Mouse (Mus musculus): ENCODE measurements around the gene Tctex1d4. TPM values are rescaled to one million over a fixed set of nuclear protein-coding genes. Genes with fewer than 3 reads are reported as not detected.
A peak's percentile ranks its signal among the peaks of the same experiment; 100 is the strongest.

The Tctex1d4 gene
- total RNA-seq, 2 experiments from 2014 or later, result not detected

DNA sequence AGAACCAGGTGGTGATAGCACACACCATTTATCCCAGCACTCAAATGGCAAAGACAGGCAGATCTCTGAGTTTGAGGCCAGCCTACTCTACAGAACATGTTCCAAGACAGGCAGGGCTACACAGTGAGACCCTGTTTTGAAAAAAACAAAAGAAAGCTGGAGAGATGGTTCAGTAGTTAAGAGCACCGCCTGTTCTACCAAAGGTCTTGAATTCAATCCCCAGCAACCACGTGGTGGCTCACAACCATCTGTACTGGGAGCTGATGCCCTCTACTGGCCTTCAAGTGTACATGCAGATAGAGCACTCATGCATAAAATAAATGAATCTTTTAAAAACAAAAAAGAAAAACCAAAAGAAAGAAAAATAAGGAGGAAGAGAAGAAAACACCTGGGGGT, 12.6 kb downstream of the Tctex1d4 start:
- peak; percentile 51 to 65 for DNase-seq

DNA sequence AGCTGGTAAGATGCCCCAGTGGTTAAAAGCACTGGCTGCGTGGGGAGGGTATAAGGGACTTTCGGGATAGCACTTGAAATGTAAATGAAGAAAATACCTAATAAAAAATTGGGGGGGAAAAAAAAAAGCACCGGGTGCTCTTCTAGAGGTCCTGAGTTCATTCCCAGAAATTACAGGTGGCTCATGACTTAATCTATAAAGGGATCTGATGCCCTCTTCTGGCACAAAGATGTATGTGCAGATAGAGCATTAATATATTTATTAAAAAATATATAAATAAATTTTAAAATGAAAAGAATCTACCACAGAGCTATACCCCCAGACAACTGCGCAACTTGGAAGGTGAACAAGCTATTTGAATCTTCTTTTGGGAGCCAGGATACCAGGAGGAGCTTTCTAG, 14.0 kb downstream of the Tctex1d4 start:
- DNase-seq, result no peak

DNA sequence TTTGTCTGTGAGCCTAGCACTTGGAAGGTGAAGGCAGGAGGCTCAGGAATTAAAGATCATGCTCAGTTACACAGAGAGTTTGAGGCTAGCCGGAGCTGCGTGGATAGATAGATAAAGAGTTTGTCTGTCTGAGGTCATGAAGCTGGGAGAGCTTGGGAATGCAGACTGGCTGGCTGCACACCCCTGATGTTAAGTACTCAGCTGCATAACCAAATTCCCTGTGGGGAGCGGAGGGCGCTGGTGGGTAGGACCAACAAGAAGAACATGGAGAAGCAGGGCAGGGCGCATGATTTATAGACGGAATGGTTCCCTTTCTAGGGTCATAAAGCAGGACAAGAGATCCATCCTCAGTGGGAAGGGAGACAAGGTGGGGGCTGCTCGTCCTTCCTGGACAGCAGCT, 16.4 kb downstream of the Tctex1d4 start:
- DNase-seq, result no peak

DNA sequence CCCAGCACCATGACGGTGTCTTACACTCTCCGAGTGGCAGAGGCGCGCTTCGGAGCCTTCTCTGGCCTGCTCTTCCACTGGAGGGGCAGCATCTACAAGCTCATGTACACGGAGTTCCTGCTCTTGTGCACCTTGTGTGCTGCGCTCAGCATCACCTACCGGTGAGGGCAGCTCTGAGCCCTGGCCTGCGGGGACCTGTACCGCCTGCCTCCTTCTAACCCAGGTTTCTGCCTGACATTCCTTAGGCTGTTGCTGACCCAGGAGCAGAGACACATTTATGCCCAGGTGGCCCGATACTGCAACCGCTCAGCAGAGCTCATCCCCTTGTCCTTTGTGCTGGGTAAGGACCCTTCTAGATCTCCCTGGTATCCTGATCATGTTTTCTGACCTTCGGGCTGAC, 18.7 kb downstream of the Tctex1d4 start:
- no peak for DNase-seq

DNA sequence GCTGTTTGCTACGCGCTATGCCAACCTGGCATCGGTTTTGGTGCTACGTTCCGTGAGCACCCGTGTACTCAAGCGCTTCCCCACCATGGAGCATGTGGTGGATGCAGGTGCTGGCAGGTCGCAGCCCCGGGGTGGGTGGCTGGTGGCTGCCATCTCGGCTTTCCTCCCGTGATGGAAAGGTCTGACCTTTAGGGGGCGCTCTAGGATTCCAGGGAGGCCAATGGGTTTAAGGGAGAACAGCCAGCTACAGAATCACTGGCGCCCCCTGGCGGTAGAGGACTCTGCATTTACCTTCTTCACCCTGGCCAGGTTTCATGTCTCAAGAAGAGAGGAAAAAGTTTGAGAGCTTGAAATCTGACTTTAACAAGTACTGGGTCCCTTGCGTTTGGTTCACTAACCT, 19.6 kb downstream of the Tctex1d4 start:
- DNase-seq, result peak; percentile 91 to 95

DNA sequence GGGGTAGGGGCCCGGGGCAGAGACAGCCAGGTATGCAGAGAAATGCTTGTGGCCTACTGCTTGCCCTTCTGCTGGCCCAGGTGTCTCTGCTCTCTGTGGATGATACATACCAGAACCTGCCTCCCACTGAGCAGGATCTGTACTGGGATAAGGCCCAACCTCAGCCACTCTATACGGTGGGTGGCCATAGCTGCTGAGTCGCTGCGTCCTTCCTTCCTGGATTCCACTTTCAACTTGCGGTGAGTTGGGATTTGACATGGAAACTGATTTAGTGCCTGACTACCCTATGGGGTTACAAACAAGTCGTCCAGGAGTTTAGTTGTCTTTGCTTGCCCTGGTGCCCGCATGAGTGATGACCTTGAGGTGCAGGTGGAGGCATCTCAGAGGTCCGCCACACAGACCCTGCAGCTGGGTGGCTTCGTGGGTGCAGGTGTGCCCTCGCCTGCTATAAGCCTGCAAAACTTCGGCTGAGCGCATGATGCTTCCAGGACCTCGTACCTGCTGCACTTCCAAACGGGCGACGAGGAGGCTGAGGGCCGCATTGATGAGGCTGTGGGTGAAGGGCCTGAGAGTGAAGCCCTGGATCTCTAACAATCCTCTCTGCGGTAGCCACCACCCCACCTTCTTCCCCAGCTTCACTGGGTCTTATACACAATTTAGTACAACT, 21.6 kb downstream of the Tctex1d4 start:
- DNase-seq, result no peak

DNA sequence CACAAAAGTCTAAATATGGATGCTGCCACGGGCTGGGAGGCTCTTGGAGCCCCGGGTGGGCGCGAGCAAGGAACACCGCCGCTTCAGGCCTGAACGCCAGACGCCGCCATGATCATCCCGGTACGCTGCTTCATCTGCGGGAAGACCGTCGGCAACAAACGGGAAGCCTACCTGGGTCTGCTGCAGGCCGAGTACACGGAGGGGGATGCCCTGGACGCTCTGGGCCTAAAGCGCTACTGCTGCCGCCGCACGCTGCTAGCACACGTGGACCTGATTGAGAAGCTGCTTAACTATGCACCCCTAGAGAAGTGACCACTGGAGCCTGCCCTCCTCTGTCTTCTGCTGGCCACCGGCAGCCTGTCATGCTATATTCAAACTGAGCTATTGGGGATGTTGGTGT, 22.2 kb downstream of the Tctex1d4 start:
- DNase-seq, result no peak

DNA sequence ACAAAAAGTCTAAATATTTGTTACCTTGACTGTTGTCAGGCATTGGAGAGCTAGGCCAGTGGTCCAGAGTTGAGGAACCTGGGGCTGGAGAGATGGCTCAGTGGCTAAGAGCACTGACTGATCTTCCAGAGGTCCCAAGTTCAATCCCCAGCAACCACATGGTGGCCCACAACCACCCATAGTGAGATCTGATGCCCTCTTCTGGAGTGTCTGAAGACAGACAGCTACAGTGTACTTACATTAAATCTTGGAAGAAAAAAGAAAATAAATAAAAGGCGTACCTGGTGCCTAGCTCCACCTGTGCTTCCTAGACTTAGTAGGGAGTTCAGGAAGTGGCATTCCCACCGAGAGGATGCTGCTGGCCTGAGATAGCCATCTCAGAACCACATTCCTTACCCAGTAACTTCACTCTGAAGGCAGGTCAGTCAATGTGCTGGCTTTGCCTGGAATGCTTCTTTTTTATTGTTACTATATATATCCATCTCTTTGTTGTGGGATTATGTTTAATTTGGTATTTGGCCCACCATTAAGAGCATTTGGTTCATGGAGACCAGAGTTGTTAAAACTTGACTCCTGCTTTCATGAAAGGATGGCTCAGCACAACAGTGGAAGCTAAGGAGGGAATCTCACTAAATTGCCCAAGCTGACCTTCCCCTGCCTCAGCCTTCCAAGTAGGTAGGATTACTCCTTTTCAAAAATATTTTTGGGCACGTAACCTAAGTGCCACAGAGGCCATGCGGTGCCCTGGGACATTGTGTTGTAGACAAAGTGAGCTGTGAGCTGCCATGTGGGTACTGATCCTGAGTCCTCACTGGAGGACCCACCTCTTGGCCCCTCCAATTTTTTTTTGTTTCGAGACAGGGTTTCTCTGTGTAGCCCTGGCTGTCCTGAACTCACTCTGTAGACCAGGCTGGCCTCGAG, 23.0 kb downstream of the Tctex1d4 start:
- DNase-seq, result no peak

DNA sequence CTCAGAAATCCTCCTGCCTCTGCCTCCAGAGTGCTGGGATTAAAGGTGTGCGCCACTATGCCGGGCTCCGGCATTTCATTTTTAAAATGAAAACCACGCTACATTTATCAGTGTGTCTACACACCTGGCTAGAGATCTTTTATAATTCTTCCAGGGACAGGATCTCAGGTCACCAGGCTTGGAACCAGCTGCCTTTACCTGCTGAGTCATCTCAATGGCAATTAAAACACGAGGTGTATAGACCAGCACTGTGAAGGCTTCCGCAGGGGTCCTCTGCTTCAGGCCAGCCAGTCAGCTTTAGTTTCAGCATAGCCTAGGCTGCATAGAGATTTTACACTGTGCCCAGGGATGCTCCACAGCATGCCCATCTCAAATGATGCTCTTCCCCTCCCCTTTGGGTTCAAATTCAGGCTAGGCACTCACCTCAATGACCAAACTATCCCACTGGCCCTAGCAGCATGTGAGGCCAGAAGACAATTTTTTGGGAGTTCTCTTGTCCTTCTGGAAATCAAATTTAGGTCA, 23.7 kb downstream of the Tctex1d4 start:
- no peak for DNase-seq

DNA sequence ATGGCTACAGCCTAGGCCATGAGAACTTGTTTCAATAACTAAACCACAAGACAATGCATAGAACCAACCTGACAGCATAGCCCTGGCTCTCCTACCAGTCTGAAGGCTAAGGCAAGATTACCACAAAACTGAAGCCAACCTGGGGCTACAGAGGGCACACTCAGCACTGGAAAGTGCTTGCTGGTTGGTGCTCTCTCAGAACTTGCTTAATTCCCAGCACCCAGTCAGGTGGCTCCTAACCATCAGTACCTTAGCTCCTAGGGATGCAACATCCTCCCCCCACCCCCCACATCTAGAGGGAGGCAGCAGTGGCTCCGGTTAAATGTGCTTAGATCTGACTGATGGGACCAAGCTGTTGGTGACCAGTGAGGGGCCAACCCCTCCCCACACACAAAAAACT, 24.8 kb downstream of the Tctex1d4 start:
- no peak for DNase-seq

DNA sequence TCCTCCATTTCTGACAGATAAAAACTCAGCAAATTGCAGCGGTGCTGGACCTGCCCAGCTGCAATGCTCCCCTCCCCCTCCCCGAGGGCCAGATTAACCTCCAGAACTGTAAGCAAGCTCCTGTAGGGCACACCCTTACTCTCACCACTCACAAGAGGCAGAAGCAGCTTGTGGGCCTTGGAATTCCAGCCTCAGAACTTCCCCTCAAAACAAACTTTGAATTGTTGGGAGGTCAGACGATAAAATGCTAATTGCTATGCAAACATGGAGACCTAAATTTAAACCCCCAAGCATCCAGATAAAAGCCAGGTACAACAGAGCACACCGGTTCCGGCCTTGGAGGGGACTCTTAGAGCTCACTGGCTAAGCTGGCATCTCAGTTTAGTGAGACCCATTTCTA, 26.1 kb downstream of the Tctex1d4 start:
- no peak for DNase-seq

DNA sequence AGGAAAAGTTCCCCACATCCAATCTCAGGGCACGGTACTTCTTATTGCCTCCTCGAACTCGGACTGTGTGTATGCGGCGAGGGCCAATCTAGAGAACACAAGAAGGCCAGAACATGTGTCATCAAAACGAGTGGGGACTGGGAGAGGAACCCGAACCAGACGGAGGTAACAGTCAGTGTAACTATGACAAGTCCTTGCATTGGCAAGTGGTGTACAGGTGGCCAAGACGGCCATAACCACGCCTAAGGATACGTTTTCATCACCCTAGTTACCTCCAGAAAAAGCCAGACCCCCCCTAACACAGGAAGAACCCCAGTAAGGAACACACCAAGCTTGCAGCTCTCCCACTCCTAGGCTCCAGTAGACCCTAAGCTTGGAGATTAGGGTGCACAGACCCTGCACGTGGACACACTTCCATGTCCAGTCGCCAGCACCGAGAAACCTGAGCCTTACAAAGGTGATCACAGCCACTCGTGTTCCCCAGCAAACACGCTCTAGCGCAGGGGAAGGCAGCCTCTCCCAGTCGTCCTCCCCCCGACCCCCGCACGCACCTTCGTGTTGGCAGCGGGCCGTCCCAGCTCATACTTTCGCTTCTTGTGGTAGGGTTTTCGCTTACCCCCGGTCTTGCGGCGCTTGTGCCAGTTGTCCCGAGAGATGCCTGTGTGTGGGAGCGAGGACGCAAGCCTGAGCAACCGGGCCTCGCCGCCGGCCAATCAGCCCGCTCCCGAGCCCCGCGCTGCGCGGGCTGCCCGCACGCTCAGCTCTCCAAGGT, 28.6 kb downstream of the Tctex1d4 start:
- peak in 1 of 2 experiments; percentile 35 for DNase-seq

DNA sequence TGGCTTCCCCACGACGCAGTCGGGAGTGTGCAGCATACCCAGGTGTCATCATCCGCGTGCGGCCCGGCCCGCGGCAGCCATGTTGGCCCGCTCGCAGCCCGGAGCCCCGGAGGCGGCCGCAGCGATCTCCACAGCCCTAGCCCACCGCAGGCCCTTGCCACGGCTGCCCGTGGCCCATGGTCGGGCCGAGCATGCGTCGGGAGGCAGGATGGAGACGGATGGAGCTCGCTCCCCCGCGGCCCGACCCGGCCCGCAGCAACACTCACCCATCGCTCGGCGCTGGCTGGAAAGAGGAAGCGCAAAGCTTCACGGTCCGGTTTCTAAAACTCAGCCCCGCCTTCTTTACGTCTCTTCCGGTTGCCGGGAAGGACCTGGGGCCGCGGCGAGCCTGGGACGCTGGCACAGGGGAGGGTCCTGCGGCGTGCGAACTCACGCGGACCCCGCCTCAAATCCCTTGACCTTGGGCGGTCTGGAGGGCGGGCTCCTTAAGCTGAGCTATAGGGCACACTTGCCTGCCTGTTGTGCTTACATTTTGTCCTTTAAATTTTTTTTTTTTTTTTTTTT, 29.3 kb downstream of the Tctex1d4 start, which contains the start of gene Rps8:
Gene Rps8, minus strand, starts transcription at position 452 of the 564 bp plus-strand sequence.
- peak; percentile 88 to 92 for DNase-seq

DNA sequence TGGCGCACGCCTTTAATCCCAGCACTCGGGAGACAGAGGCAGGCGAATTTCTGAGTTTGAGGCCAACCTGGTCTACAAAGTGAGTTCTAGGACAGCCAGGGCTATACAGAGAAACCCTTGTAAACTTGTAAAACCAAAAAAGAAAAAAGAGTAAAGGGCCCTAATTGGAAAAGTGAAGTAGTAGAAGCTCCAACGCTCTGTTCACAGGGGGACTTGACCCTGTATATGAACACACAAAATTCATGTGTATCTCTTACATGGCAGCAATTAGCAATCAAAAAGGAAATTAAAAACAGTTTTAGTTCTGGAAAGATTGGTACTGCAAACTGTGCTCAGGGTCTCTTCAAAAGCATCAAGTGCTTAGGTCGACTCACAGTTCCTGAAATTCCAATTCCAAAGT, 29.8 kb downstream of the Tctex1d4 start:
- no peak for DNase-seq

DNA sequence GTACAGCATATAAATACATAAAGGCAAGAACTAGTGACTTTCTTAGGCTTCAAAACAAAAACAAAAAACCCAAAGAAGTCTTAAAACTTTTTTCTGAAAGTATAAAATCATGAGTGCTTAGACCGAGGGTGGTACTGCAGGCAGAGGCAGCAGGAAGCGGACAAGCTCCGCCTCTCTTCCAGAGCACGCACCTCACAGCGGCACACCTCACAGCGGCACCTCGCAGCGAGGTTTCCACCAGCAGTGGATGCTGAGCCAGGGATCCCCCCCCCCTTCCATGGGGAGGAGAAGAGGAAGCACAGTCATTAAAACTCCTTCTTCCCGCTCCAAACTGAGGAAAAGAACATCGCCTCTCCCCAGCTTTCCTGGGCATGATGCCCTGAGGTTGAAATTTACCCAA, 33.1 kb downstream of the Tctex1d4 start:
- no peak for DNase-seq

DNA sequence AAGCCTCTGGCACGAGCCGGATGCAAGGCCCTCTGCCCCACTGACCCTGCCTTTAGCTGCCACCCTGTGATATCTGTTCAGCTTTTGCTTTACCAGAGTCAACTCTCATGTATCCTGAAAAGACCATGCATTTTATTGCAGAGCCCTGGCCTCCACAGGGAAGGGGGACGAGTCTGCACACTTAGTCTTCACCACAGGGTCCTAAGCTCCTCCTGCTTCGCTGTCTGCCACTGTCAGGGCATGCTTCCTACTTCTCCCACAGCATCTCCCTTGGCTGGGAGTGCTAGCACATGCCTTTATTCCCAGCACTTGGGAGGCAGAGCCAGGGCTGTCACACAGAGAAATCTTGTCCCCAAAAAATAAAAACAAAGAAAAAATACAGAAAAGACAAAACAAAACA, 34.6 kb downstream of the Tctex1d4 start:
- no peak for DNase-seq

DNA sequence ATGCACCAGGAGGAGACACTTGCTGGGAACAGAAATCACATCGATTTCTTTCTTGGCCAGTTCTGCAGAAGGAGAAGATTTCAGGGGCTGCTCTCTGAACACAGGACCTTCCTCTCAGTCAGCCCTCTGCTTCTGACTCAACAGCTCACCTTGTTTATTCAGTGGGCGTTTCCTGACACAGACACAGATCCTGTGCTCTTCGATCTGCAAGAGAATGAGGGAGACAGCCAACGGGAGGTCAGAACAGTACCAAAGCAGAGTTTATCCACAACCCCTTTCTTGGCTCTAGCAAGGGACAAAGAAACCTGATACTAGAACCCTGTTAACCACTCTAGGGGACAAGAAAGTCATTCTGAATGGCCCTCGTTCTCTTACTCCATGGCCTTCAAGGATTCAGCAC, 43.3 kb downstream of the Tctex1d4 start:
- DNase-seq, result no peak

Small RNA genes lying within 50 kb of the gene (microRNA-seq; reads per million reads assigned to microRNA genes)
- gene Gm22398, result not detected

Other genes starting within 250 kb of the Tctex1d4 start
- 1 to 10 TPM; 3.6 to 5.1 TPM for gene Zswim5, start 249.4 kb upstream of the Tctex1d4 start, total RNA-seq (2021)
- gene Urod, start 132.4 kb upstream of the Tctex1d4 start, total RNA-seq (2021), result 100 to 1,000 TPM in 1 of 2 experiments, 10 to 100 TPM in 1; 97.9 to 126 TPM
- gene Hectd3, start 131.5 kb upstream of the Tctex1d4 start, total RNA-seq (2021), result 10 to 100 TPM; 22.5 to 26.9 TPM
- 10 to 100 TPM; 29.0 to 33.6 TPM for gene Eif2b3, start 107.4 kb upstream of the Tctex1d4 start, total RNA-seq (2021)
- gene Ptch2, start 30.7 kb upstream of the Tctex1d4 start, total RNA-seq (2021), result 1 to 10 TPM; 3.5 to 4.5 TPM
- 1 to 10 TPM; 7.0 to 7.9 TPM for gene Btbd19, start 1.1 kb upstream of the Tctex1d4 start, total RNA-seq (2021)
- gene Plk3, start 7.2 kb downstream of the Tctex1d4 start, total RNA-seq (2021), result 10 to 100 TPM; 12.8 to 44.6 TPM
- gene Rps8, start 29.4 kb downstream of the Tctex1d4 start, total RNA-seq (2021), result 1,000 to 10,000 TPM; 1,017 to 1,149 TPM
- 1 to 10 TPM; 2.1 to 2.3 TPM for gene Kif2c, start 55.8 kb downstream of the Tctex1d4 start, total RNA-seq (2021)
- 10 to 100 TPM; 54.2 to 97.3 TPM for gene Tmem53, start 125.2 kb downstream of the Tctex1d4 start, total RNA-seq (2021)
- gene Armh1, start 125.3 kb downstream of the Tctex1d4 start, total RNA-seq (2021), result 1 to 10 TPM; 2.8 to 3.5 TPM